Mouse (Mus musculus): ENCODE results near the gene Fam71d.
A peak's percentile ranks its signal among the peaks of the same experiment; 100 is the strongest.

The Fam71d gene

GRCm38 (mm10) chr12:78691325-78691724 lies at the start of gene Fam71d:
Fam71d (plus strand) TSS chr12:78691535.
- DNase-seq (ENCODE audit: low read depth), result no peak

DNA sequence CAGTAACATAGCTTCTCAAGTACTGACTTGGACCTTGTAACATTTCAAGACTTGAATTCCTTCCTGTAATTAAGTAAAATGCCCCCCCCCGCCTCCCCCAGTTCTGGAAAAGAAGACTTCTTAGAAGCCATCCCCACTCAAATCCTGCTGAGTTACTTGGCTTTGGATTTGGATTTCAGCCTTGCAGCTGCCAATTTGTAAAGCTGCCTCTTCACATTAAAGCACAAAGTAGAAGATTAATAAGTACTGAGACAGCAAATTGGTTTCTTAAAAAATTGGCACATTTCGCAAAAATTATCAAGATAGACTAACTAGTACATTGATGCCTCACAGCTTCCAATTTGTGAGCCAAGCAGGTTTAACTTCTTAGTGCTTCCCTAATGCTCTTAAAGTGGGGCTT lies 47.6 kb upstream of the Fam71d start:
- DNase-seq (ENCODE audit: low read depth), result no peak

DNA sequence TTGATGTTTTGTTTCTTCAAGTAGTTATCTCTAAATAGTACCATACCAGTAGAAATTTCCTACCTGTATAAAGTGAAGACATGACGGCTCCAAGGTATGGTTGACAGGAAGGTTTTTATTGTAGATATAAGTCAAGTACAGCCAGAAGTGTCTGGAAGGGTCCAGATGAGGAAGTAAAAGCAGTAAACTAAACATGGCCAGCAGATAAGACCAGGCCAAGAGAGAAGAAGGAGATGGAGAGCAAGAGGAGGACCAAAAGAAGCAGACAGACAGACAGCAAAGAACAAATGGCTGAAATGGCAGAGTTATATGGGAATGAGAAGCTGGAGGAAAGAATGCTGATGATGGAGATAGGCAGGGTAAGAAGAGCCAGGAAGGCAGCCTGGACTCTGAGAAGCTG lies 46.1 kb upstream of the Fam71d start:
- DNase-seq (ENCODE audit: low read depth), result no peak

DNA sequence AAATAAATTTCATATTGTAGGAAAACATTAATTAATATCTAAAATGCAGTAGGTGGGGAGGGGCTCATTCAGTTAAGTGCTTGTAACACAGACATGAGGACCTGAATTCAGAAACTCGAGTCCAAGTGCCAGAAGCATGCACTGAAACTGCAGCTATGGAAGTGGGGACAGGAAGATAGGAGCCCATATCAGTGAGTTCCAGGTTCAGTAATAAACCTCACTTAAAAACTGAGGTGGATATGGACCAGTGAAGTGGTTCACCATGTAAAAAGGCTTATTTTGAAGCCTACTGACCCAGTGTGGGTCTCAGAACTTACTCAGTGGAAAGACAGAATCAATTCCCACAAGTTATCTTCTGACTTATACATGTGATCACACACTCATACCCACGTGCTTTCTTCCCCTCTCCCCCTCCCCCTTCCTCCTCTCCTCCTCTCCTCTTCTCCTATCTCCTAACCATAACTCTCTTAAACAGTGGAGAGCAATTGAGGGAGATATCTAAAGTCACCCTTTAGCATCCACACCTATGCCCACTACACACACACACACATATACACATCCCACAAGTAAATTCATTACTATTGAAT lies 31.5 kb upstream of the Fam71d start:
- no peak for DNase-seq (ENCODE audit: low read depth)

DNA sequence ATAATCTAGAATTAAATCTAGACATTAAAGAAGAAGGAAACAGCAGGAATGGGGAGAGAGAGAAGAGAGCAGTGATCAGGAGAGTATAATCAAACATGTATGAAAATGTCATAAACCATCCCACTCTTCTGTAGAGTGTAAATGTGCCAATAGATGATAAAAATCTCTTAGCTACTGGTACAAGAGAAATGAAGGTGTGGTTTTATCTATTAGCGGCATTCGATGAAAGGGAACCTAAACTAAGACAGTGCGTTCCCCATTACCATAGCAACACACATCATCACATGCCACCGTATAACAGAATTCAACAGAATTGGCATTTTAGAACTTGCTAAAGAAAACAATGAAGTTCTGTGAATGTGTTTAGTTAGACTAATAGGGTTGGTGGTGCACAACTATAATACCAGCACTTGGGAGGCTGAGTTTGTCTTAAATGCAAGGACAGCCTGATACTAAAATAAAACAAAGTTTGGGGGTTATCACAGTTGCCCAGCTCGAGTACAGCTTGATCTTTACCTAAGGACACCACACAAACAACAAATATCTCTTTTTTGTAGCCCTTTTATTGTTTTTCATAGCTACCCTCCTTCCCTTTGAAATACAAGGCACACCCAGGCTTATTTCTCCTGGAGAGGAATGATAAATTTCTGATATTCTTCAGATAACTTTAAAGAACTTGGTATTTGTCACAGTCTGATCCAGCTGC lies 13.1 kb upstream of the Fam71d start:
- DNase-seq (ENCODE audit: low read depth), result no peak

DNA sequence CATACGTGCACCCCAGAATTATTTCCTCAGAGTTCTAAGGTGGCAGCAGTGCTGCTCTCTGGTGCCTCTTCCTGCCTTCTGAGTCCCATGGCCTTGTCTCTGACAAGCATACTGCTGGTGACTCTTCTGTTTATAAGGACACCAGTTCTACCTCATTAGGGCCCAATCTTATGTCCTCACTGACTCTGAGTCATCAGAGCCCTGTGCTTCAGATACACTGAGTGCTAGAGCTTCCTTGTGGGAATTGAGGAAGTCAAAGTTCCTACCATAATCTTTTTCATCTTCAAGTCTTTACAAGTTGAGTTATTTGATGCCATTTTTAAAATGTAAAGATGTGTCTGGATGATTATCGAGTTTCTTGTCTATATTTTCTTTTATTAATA lies 12.5 kb upstream of the Fam71d start:
- no peak for DNase-seq (ENCODE audit: low read depth)

- no peak for DNase-seq (ENCODE audit: low read depth)
Observed at GRCm38 (mm10) chr12:78681048-78681447, 10.3 kb upstream of the Fam71d start.

DNA sequence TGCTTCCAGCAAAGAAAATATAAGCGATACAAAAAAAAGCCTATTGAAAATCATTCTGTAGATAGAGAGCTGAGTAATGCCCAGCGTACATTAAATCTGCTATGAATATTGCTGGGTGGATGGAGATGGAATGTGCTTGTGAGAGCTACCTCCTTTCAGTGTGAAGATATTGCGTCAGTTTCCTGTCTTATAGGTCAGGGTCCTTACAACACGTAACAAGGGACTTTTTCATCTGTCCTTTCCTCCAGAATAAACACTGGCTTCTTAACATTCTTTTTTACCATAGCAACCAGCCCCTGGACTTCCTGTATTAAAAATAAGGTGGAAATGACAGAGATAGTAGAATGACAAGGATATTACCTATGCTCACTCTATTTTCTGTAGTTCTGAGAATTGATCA lies 9.1 kb upstream of the Fam71d start:
- DNase-seq (ENCODE audit: low read depth), result no peak

GRCm38 (mm10) chr12:78685669-78686215 lies 5.6 kb upstream of the Fam71d start:
- DNase-seq (ENCODE audit: low read depth), result no peak

DNA sequence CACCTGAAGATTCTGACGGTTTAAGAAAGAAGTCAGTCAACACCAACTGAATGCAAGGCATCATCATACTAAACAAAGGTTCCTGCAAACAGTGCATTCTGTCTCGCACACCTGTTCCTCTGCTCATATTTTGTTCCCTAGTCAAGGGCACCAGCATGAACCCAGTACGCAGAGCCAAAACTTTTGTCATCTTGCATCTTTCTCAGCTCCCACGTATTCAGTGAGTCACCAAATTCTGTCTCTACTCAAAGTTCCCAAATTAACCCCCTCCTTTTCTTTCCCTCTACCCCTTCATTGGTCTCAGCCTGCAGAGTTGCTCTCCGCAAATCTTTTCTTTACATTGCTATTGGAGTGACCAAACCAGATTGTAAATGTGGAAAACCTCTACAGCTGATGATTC lies 2.5 kb upstream of the Fam71d start:
- no peak for DNase-seq (ENCODE audit: low read depth)

GRCm38 (mm10) chr12:78693281-78693680 lies 1.9 kb downstream of the Fam71d start:
- DNase-seq (ENCODE audit: low read depth), result peak; percentile 20

GRCm38 (mm10) chr12:78717783-78718182 lies 26.4 kb downstream of the Fam71d start:
- no peak for DNase-seq (ENCODE audit: low read depth)

DNA sequence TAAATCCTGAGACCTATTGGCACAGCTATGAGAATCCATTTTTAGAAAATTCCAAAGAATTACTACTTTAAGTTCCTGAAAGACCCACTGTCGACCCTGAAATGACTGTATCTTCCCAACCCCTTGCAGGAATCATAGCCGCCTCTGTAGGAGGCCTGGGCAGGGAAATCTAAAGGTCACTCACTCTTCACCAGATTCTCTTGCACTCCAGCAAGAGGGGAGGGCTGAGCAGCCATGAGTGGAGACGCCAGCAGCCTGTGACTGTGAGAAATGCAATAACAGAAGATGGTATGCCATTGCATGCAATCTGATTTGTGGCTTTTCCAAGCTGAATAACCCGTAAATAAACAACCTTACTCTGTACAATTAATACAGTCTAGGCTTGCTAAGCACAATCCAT lies 36.4 kb downstream of the Fam71d start:
- DNase-seq (ENCODE audit: low read depth), result peak; percentile 9

DNA sequence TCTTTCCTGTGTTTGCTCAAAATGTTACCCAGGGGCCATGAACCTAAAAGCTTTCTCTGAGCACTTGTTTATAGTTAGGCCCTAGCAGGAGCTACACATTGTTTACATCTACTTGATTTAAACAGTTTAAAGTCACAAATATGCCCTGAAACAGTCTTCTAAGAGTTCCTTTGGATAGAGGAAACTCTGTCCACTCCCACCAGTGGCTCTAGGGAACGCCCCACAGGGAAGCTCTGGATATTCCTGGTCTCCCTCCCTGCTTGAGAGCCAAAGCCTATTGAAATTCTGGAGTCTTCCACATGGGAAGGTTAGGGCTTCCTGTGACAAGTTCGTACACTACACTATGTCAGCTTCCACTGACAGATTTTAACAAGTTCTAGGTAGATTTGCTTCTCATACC lies 48.3 kb downstream of the Fam71d start:
- no peak for DNase-seq (ENCODE audit: low read depth)

DNA sequence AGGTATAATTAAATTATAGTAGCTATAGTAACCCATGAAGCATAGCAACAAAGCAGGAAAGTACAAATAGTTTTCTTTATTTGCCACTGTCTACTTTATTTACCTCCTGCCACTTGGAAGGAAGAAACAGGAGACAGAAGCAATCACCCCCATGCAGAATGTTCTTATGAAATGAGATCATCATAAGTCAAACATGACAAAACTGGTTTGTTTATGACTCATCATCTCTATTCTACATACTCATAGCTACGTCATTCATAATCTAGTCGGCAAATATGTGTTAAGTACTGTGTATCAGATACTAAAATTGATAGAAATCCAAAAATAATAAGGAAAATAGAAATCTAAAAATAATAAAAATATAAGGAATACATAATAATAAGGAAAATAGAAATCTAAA lies 49.0 kb downstream of the Fam71d start:
- no peak for DNase-seq (ENCODE audit: low read depth)

GRCm38 (mm10) chr12:78746226-78746625 lies 54.9 kb downstream of the Fam71d start:
- DNase-seq (ENCODE audit: low read depth), result no peak

- no peak for DNase-seq (ENCODE audit: low read depth)
Observed at GRCm38 (mm10) chr12:78747406-78747805, 56.1 kb downstream of the Fam71d start.

DNA sequence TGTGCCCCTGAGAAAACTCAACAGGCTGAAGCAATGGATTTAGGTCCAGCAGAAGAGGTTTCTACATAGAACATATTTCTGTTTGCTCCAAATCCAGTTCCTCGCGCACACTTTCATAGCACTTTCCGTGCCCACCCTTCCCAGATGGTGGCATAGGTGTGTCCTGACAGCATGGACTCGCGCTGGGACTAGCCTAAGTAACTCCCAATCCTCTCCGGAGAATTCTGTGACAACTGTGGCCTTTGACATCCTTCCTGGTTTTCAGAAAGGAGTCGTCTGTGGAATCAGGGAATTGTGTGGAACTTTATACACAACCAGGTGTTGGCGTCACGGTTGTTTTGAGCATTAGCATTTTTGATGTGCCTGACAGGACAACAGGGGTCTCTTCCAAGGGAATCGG lies 56.8 kb downstream of the Fam71d start:
- DNase-seq (ENCODE audit: low read depth), result peak; percentile 13

DNA sequence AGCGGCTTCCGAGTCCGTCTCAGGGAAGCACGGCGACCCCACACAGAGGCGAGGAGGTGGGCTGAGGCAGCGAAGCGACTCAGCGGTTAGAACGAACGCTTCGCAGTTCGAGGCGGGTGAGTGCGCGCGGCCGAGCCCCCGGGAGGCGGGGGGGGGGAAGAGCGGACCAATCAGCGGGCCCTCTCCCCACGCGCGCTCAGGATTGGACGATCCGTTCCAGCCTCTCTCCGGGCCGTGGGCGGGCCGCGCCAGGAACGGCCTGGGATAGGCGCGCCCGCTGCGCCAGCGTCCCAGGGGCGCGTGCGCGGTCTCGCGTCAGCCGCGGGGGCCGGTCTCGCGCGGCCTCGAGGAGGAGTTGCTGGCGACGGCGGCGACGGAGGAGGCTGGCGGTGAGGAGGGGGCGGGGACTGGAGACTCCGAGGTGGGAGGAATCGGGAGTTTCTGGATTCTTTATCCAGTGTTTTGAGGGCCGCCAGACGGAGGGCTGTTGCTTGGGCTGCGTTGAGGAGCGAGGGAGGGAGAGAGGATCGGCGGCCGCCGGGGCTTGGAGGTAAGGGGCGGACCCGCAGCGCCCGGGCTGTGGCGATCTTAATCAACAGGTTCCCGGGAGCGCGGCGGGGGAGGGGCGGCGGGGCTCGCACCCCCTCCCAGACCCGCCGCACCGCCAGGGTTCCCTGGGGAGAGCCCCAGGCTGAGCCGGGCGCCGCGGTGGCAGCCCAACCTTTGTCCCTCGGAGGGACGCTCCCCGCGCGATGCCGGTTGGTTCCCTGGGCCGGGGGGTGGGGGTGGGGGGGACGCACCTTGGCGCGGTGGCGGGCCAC lies 57.4 kb downstream of the Fam71d start, which contains the start of gene Mpp5:
Gene Mpp5, plus strand, starts transcription at position 351 of the 821 bp plus-strand sequence.
- DNase-seq (ENCODE audit: low read depth), result peak; percentile 99

- peak; percentile 81 for DNase-seq (ENCODE audit: low read depth)
Observed at GRCm38 (mm10) chr12:78749378-78749801, 58.1 kb downstream of the Fam71d start.

DNA sequence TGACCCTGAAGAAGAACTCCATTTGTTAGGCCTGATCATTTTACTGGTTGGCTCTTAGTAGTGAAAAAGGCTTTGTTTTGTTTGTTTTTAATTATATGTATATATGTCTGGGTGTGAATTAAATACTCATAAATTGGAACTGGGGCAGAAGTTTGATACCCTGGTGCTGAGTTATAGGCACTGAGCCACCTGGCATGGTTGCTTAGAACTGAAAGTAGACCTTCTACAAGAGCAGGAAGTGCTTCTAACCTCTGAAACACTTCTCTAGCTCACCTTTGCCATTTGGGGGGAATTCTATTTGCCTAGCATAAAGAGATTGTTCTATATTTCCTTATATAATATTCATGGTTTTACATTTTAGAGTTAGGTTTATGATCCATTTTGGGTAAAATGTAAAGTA lies 70.6 kb downstream of the Fam71d start:
- no peak for DNase-seq (ENCODE audit: low read depth)

DNA sequence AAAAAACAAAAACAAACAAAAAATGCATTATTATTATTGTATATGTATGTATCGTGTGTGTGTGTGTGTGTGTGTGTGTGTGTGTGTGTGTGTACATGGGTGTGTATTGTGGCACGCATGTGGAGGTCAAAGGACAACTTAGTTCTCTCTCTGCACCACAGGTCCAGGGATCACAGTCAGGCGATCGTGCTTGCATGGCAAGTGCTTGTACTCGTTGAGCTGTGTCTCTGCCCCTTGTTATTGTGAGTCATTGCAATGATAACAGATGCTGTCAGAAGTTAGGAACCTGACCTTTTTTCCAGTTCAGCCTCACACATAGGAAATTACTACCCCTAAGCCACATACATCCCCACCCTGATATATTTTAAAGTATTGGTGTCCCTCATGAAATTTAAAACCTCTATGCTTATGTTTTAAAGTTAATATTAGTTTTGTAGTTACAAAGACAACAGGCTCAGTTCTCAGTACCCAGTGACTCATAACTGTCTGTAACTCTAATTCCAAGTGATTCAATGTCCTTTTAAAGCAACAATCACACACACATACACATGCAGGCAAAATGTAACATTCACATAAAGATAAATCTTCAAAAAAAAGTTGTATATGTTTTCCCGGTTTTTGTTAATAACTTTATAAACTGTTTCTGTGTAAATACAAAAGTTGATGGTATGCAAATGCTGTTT lies 77.8 kb downstream of the Fam71d start:
- peak; percentile 53 for DNase-seq (ENCODE audit: low read depth)
